Mouse (Mus musculus) forebrain, embryonic 15.5 days (tissue): ENCODE results near the gene Tifa. TPM values are rescaled to one million over a fixed set of nuclear protein-coding genes. Genes with fewer than 3 reads are reported as not detected.

ENCODE experiments used
- ATAC-seq: fragments of 200-750 bp; cut with Nextera tagmentation; replicated peaks from 2 replicates; pipeline ENCODE4 v1.8.0; 2017; ENCODE audit warnings: mild to moderate bottlenecking, moderate TSS enrichment, moderate library complexity
- H3K27ac ChIP-seq: fragments of 300-500 bp; sonication (generic); replicated peaks from 2 replicates; pipeline ENCODE4 v1.5.1; 2015; ENCODE audit warnings: mild to moderate bottlenecking, inconsistent platforms
- H3K27me3 ChIP-seq: fragments of 300-500 bp; sonication (generic); 2 replicates; pipeline ENCODE4 v1.6.1; 2015; ENCODE audit warnings: inconsistent platforms
- H3K36me3 ChIP-seq: fragments of 300-500 bp; sonication (generic); 2 replicates; pipeline ENCODE4 v1.6.1; 2015; ENCODE audit warnings: mild to moderate bottlenecking, inconsistent platforms
- H3K4me1 ChIP-seq: fragments of 300-500 bp; sonication (generic); 2 replicates; pipeline ENCODE4 v1.6.1; 2015; ENCODE audit warnings: inconsistent platforms
- H3K4me2 ChIP-seq: fragments of 300-500 bp; sonication (generic); replicated peaks from 2 replicates; pipeline ENCODE4 v1.6.1; 2015; ENCODE audit warnings: mild to moderate bottlenecking, inconsistent platforms
- H3K4me3 ChIP-seq: fragments of 300-500 bp; sonication (generic); 2 replicates; pipeline ENCODE4 v1.5.1; 2015; ENCODE audit warnings: mild to moderate bottlenecking, inconsistent platforms
- H3K9ac ChIP-seq: fragments of 300-500 bp; sonication (generic); replicated peaks from 2 replicates; pipeline ENCODE4 v1.6.1; 2015; ENCODE audit warnings: mild to moderate bottlenecking, inconsistent platforms
- H3K9me3 ChIP-seq: fragments of 300-500 bp; sonication (generic); 2 replicates; pipeline ENCODE4 v1.6.1; 2016; ENCODE audit warnings: inconsistent platforms
- WGBS: fragments of 180-500 bp; shearing (Covaris S2); methylation state at CpG from one replicate; pipeline ENCODE4 v1.1.7; 2015; ENCODE audit warnings: mixed read lengths; 5-methylcytosine and 5-hydroxymethylcytosine counted together
- polyA plus RNA-seq: library from polyadenylated mRNA; unstranded; fragments of >200 nt; fragmentation: Nextera tagmentation; extraction: Ambion mirVana; gene quantifications from 2 replicates; pipeline ENCODE4 v1.2.1, GENCODE M21; 2015

Gene Tifa
- polyA plus RNA-seq, 1 experiment from 2014 or later = 4.8 TPM

DNA sequence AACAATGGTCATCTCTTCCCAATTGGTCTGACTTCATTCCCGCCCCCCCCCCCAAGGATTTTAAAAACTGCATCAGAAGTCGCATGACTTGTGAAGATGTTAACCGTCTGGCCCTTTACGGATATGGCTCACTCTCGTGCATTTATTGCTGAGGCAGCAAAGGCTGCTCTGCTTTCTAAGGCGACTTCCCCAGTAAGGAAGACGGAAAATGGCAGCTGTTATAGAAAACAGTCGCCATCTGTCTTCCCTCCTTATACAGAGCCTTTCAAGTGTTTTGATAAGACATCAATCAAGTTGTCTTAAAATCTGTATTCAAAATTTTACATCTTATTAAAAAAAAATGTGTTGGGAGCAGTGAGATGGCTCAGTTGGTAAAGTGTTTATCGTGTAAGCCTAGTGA, 63.1 kb downstream of the Tifa start:
- Histone ChIP-seq H3K27me3 (no peaks in the 10 kb centered on the region), H3K27ac (peak overlapping the region; percentile 78), H3K4me2 (no peak overlapping the region), H3K4me3 (no peak overlapping the region), H3K9ac (no peak overlapping the region), H3K36me3 (no peaks in the 10 kb centered on the region), H3K4me1 (peaks cover 16% of the 10 kb centered on the region), H3K9me3 (no peaks in the 10 kb centered on the region)
- 61% methylated on average over 9 of the region's 9 CpGs for WGBS
- peak; percentile 75 for ATAC-seq

GRCm38 (mm10) chr3:127853431-127854206, 64.0 kb downstream of the Tifa start:
- H3K27me3 ChIP-seq = no peaks in the 10 kb centered on the region
- no peak overlapping the region for H3K4me3 ChIP-seq
- peak overlapping the region; percentile 78 for H3K27ac ChIP-seq
- H3K36me3 ChIP-seq = no peaks in the 10 kb centered on the region
- 9% methylated on average over 15 of the region's 15 CpGs for WGBS
- H3K9ac ChIP-seq = 0 out of 2 replicates have a peak overlapping the region, but pooled peaks have one; percentile 8
- peaks cover 10% of the 10 kb centered on the region for H3K4me1 ChIP-seq
- H3K4me2 ChIP-seq = peak overlapping the region; percentile 24
- ATAC-seq = peak; percentile 81
- H3K9me3 ChIP-seq = no peaks in the 10 kb centered on the region

DNA sequence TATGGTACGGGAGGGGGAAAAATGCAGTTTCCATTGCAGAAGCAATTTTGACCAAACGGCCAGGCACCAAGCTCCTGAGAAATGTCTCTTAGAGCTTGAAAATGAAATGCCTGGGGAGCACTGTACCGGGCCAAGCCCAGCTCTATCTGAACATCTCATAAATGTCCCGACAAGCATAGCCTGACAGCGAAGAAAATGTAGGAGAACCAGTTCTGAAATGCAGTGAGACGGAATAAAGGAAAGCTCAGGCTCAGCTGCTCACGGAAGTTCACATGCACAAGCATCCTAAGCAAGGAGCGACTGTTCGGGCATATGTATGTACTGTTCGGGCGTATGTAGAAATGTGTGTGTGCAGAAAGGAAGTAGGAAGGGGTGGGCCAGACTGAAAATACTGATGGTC, 71.7 kb downstream of the Tifa start:
- ATAC-seq = no peak
- no peaks in the 10 kb centered on the region for H3K36me3 ChIP-seq
- H3K27me3 ChIP-seq = no peaks in the 10 kb centered on the region
- 92% methylated on average over 11 of the region's 11 CpGs for WGBS
- H3K9ac ChIP-seq = no peak overlapping the region
- H3K9me3 ChIP-seq = no peaks in the 10 kb centered on the region
- no peak overlapping the region for H3K27ac ChIP-seq
- no peak overlapping the region for H3K4me2 ChIP-seq
- no peaks in the 10 kb centered on the region; the same call in none of the 2 replicates for H3K4me1 ChIP-seq
- H3K4me3 ChIP-seq = no peak overlapping the region

DNA sequence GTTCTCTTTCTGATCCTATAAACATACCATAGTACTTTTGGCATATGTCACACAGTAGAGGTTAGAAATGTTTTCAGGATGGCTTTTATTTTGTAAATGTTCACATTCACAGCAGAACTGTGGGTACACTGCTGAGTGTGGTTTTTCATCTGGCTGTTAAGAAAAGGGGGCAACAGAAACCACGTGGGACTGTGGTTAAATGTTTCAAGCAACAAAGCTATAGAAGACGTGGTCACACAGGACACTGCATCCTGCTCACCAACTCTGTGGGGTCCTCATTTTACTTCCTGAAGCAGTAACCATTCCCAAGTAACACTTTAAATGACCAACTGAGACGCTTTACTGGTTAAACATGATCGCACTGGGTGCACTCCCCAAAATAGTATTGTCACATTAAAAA, 72.9 kb downstream of the Tifa start:
- no peaks in the 10 kb centered on the region for H3K9me3 ChIP-seq
- 72% methylated on average over 4 of the region's 4 CpGs for WGBS
- ATAC-seq = no peak
- no peak overlapping the region for H3K27ac ChIP-seq
- no peaks in the 10 kb centered on the region for H3K27me3 ChIP-seq
- H3K4me3 ChIP-seq = no peak overlapping the region
- H3K9ac ChIP-seq = no peak overlapping the region
- no peak overlapping the region for H3K4me2 ChIP-seq
- H3K4me1 ChIP-seq = no peaks in the 10 kb centered on the region; the same call in none of the 2 replicates
- no peaks in the 10 kb centered on the region for H3K36me3 ChIP-seq

DNA sequence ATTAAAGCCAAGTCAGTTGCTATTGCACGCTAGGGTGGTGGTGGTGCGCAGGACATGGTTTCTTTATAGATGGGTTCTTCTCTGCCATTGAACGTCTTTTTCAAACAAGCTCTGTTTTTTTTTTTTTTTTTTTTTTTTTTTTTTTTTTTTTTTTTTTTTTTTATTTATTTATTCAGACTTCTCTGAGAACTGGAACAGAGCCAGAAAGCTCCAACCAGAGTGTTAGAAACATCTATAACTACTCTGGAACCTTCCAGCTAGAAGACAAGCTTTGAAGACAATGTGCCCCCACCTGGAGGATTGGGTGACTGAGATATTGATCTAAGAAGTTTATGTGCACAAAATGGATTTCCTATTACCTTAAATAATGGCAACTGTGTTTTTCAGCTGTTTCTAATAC, 74.0 kb downstream of the Tifa start:
- Histone ChIP-seq H3K9me3 (no peaks in the 10 kb centered on the region), H3K4me3 (no peak overlapping the region), H3K4me1 (peaks cover 6% of the 10 kb centered on the region), H3K27ac (no peak overlapping the region), H3K27me3 (no peaks in the 10 kb centered on the region), H3K36me3 (no peaks in the 10 kb centered on the region), H3K9ac (no peak overlapping the region), H3K4me2 (no peak overlapping the region)
- ATAC-seq = no peak
- 53% methylated on average over 3 of the region's 3 CpGs for WGBS

DNA sequence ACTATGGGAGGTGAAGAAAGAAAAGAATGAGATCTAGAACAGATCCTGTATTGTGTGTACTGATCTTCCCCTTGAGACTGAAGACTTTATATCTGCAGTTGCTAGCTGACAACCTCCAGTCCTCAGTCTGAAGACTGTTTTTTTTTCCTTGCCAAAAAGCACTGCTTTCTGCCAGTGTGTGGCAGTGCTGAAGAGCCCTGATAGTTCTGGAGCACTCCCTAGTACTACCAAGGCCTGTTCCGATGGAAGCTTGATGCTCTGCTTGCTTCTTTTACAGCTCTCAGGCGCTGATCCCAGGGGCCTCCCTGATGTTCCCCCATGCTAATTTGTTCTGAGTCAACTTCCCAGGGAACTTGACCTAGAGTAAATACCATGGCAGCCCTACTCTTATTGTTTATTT, 74.6 kb downstream of the Tifa start:
- no peak overlapping the region for H3K4me3 ChIP-seq
- no peak overlapping the region for H3K4me2 ChIP-seq
- ATAC-seq = no peak
- no peaks in the 10 kb centered on the region for H3K36me3 ChIP-seq
- H3K27ac ChIP-seq = no peak overlapping the region
- H3K9ac ChIP-seq = no peak overlapping the region
- WGBS = 39% methylated on average over 2 of the region's 2 CpGs
- H3K9me3 ChIP-seq = no peaks in the 10 kb centered on the region
- peaks cover 13% of the 10 kb centered on the region for H3K4me1 ChIP-seq
- H3K27me3 ChIP-seq = no peaks in the 10 kb centered on the region

DNA sequence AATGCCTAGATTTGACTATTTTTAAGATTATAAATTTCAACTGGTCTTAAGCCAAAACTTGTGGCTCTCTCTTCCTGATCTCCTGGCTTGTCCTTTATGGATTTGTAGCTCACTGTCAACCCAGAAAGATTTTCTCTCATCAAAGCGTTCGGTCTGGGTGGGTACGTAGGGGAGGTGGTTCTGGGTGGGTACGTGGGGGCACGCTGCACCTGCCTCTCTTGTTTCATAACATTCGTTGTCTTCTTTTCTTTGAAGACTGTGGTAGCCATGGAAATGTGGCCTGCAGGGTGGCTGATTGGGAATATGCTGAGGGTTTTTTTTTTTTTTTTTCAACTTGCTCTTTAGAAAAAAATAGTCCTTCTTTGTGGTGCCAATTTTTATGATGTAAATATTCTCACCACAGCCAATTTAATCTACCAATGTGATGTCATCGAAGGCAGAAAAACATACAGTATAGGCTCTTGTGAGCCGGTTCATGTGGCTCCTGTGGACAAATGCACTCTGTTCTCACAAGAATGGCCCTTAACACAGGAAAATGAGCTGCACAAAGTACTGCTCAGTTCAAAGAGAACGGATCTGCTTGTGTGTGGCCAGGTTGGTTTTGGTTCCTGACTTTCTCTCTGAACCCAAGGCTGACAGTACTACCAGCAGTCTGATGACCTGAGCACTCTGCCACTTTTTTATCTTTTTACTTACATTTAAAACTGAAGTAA, 78.6 kb downstream of the Tifa start:
- Histone ChIP-seq H3K27ac (peak overlapping the region; percentile 20), H3K36me3 (no peaks in the 10 kb centered on the region), H3K4me2 (no peak overlapping the region), H3K9me3 (no peaks in the 10 kb centered on the region), H3K4me1 (peaks cover 14% of the 10 kb centered on the region), H3K4me3 (no peak overlapping the region), H3K27me3 (no peaks in the 10 kb centered on the region), H3K9ac (no peak overlapping the region)
- peak; percentile 47 for ATAC-seq
- 22% methylated on average over 9 of the region's 9 CpGs for WGBS

GRCm38 (mm10) chr3:127868880-127869279, 79.3 kb downstream of the Tifa start:
- H3K36me3 ChIP-seq = no peaks in the 10 kb centered on the region
- no peak overlapping the region for H3K4me2 ChIP-seq
- WGBS = 10% methylated on average over 5 of the region's 5 CpGs
- peaks cover 14% of the 10 kb centered on the region for H3K4me1 ChIP-seq
- H3K27me3 ChIP-seq = no peaks in the 10 kb centered on the region
- peak overlapping the region; percentile 20; the same call in 1 of the 2 replicates for H3K27ac ChIP-seq
- ATAC-seq = peak; percentile 89
- H3K4me3 ChIP-seq = no peak overlapping the region
- H3K9me3 ChIP-seq = no peaks in the 10 kb centered on the region
- H3K9ac ChIP-seq = no peak overlapping the region

- 90% methylated on average over 9 of the region's 9 CpGs for WGBS
- H3K9ac ChIP-seq = no peak overlapping the region
- no peaks in the 10 kb centered on the region for H3K9me3 ChIP-seq
- H3K4me2 ChIP-seq = no peak overlapping the region
- peaks cover 20% of the 10 kb centered on the region for H3K4me1 ChIP-seq
- no peaks in the 10 kb centered on the region for H3K36me3 ChIP-seq
- no peak for ATAC-seq
- no peak overlapping the region for H3K4me3 ChIP-seq
- no peaks in the 10 kb centered on the region for H3K27me3 ChIP-seq
- no peak overlapping the region for H3K27ac ChIP-seq
Observed at GRCm38 (mm10) chr3:127871575-127871974, 82.0 kb downstream of the Tifa start.

GRCm38 (mm10) chr3:127874254-127874883, 84.8 kb downstream of the Tifa start:
- Histone ChIP-seq H3K36me3 (no peaks in the 10 kb centered on the region), H3K27ac (peak overlapping the region; percentile 4; the same call in 1 of the 2 replicates), H3K4me3 (no peak overlapping the region), H3K4me1 (0 out of 2 replicates have a peak, but pooled peaks cover 6% of the 10 kb centered on the region), H3K4me2 (no peak overlapping the region), H3K9ac (no peak overlapping the region), H3K27me3 (no peaks in the 10 kb centered on the region), H3K9me3 (no peaks in the 10 kb centered on the region)
- ATAC-seq = peak; percentile 64
- 42% methylated on average over 4 of the region's 4 CpGs for WGBS

- ATAC-seq = no peak
- 83% methylated on average over 7 of the region's 7 CpGs for WGBS
- H3K27ac ChIP-seq = no peak overlapping the region
Observed at GRCm38 (mm10) chr3:127875059-127875458, 85.5 kb downstream of the Tifa start.

DNA sequence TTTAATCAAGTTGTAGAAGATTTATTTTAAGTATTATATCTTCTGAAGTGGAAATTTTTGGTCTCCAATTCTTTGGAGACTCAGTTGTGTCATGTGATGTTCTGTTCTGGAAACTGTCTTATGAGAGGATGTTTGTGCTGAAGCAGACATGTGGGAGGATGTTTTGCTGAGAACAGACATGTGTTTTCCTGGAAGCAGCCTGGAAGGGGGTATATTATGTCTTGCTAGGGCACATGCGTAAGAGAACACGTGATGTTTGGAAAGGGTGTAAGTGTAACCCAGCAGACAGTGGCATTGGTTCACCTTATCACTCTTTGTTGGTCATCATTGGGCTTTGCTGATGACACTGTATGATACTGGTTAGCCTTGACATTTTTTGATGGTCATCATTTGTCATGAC, 85.9 kb downstream of the Tifa start:
- Histone ChIP-seq H3K9ac (no peak overlapping the region), H3K27me3 (no peaks in the 10 kb centered on the region), H3K4me1 (0 out of 2 replicates have a peak, but pooled peaks cover 6% of the 10 kb centered on the region), H3K27ac (no peak overlapping the region), H3K4me2 (no peak overlapping the region), H3K9me3 (no peaks in the 10 kb centered on the region), H3K4me3 (no peak overlapping the region), H3K36me3 (no peaks in the 10 kb centered on the region)
- 86% methylated on average over 2 of the region's 2 CpGs for WGBS
- ATAC-seq = no peak

More at GRCm38 (mm10) chr3:127875059-127875458, 85.5 kb downstream of the Tifa start:
- Histone ChIP-seq H3K9ac (no peak overlapping the region), H3K4me2 (no peak overlapping the region), H3K9me3 (no peaks in the 10 kb centered on the region), H3K4me1 (0 out of 2 replicates have a peak, but pooled peaks cover 6% of the 10 kb centered on the region), H3K27me3 (no peaks in the 10 kb centered on the region), H3K4me3 (no peak overlapping the region), H3K36me3 (no peaks in the 10 kb centered on the region)
